Mouse (Mus musculus) midbrain, embryonic 11.5 days (tissue): ENCODE results near the gene Prph. TPM values are rescaled to one million over a fixed set of nuclear protein-coding genes. Genes with fewer than 3 reads are reported as not detected.
"Not testable (repeated sequence)": the region's sequence is repeated elsewhere in the genome, so short reads cannot be mapped to it uniquely, and the experiment has no call there.

Source experiments
- ATAC-seq: fragments of 200-750 bp; cut with Nextera tagmentation; 2 replicates; pipeline ENCODE4 v1.8.0; 2017; ENCODE audit warnings: moderate TSS enrichment, moderate library complexity; ENCODE audit not compliant: low FRiP score
- DNase-seq: peaks from one replicate; pipeline ENCODE4 v3.0.0; 2015; ENCODE audit warnings: low spot score; ENCODE audit errors: missing footprints
- H3K27ac ChIP-seq: fragments of 300-500 bp; sonication (generic); 2 replicates; pipeline ENCODE4 v1.5.1; 2014; ENCODE audit warnings: low read depth, low read length
- H3K27me3 ChIP-seq: fragments of 300-500 bp; sonication (generic); 2 replicates; pipeline ENCODE4 v1.6.1; 2014; ENCODE audit warnings: mild to moderate bottlenecking, low read length, moderate library complexity, mixed read lengths; ENCODE audit not compliant: control insufficient read depth, insufficient read depth
- H3K36me3 ChIP-seq: fragments of 300-500 bp; sonication (generic); 2 replicates; pipeline ENCODE4 v1.6.1; 2014; ENCODE audit warnings: mild to moderate bottlenecking, low read length, moderate library complexity, mixed read lengths; ENCODE audit not compliant: control insufficient read depth, insufficient read depth
- H3K4me1 ChIP-seq: fragments of 300-500 bp; sonication (generic); 2 replicates; pipeline ENCODE4 v1.6.1; 2014; ENCODE audit warnings: low read length; ENCODE audit not compliant: control insufficient read depth, insufficient read depth
- H3K4me2 ChIP-seq: fragments of 300-500 bp; sonication (generic); 2 replicates; pipeline ENCODE4 v1.6.1; 2014; ENCODE audit warnings: mild to moderate bottlenecking, moderate library complexity
- H3K4me3 ChIP-seq: fragments of 300-500 bp; sonication (generic); 2 replicates; pipeline ENCODE4 v1.5.1; 2014; ENCODE audit warnings: low read depth, low read length
- H3K9ac ChIP-seq: fragments of 300-500 bp; sonication (generic); 2 replicates; pipeline ENCODE4 v1.6.1; 2014; ENCODE audit warnings: low read length
- H3K9me3 ChIP-seq: fragments of 300-500 bp; sonication (generic); 2 replicates; pipeline ENCODE4 v1.6.1; 2016; ENCODE audit warnings: low read length; ENCODE audit not compliant: control insufficient read depth
- WGBS: fragments of 180-500 bp; shearing (Covaris S2); extraction: QIAGEN DNeasy Blood & Tissue Kit; methylation state at CpG from one replicate; pipeline ENCODE4 v1.1.7; 2014; 5-methylcytosine and 5-hydroxymethylcytosine counted together
- polyA plus RNA-seq: library from polyadenylated mRNA; unstranded; fragments of >200 nt; fragmentation: Nextera tagmentation; extraction: Ambion mirVana; gene quantifications from 2 replicates; pipeline ENCODE4 v1.2.1, GENCODE M21; 2014

Prph gene
- polyA plus RNA-seq, 1 experiment from 2014 or later = 3.6 TPM

DNA sequence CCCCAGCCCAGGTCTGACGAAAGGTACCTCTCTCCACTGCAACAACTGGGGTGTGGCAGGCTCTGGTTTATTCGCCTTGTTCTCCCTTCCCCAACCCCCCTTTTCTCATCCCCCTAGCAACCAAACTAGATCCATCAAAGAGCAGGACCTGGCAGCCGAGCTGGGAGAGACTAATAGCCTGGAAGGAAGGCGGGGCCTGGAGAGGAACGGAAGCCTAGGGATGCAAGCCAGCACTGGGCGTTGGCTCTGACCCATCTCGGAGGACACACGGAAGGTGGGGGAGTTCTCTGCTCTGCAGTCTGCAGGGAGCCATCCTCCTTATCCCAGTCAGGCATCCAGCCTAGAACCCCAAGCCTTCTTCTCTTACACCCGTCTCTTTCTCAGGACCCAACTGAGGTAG lies 1.6 kb upstream of the Prph start:
- Histone ChIP-seq H3K36me3 (no peaks in the 10 kb centered on the region), H3K9me3 (no peaks in the 10 kb centered on the region), H3K27ac (no peak overlapping the region), H3K4me3 (no peak overlapping the region), H3K4me2 (no peak overlapping the region), H3K4me1 (peaks cover 6% of the 10 kb centered on the region), H3K27me3 (peaks cover 48% of the 10 kb centered on the region), H3K9ac (no peak overlapping the region)
- DNase-seq = no peak
- no peak for ATAC-seq
- WGBS = 12% methylated on average over 9 of the region's 9 CpGs

GRCm38 (mm10) chr15:99055511-99055961 lies 562 bp downstream of the Prph start:
- 0% methylated on average over 34 of the region's 37 CpGs for WGBS
- Histone ChIP-seq H3K4me3 (peak overlapping the region; percentile 27), H3K27ac (no peak overlapping the region), H3K4me2 (peak overlapping the region; percentile 34), H3K27me3 (peaks cover 51% of the 10 kb centered on the region), H3K36me3 (no peaks in the 10 kb centered on the region), H3K9me3 (no peaks in the 10 kb centered on the region), H3K9ac (peak overlapping the region; percentile 14; the same call in 1 of the 2 replicates), H3K4me1 (peaks cover 6% of the 10 kb centered on the region)
- ATAC-seq (0 out of 2 replicates have a peak, but pooled peaks have one; percentile 46), DNase-seq (peak; percentile 93)

GRCm38 (mm10) chr15:99056332-99056731 lies 1.4 kb downstream of the Prph start:
- Histone ChIP-seq H3K4me1 (peaks cover 6% of the 10 kb centered on the region), H3K9ac (no peak overlapping the region), H3K36me3 (no peaks in the 10 kb centered on the region), H3K4me2 (peak overlapping the region; percentile 34; the same call in 1 of the 2 replicates), H3K4me3 (no peak overlapping the region), H3K27ac (no peak overlapping the region), H3K27me3 (peaks cover 51% of the 10 kb centered on the region), H3K9me3 (no peaks in the 10 kb centered on the region)
- ATAC-seq (no peak), DNase-seq (peak; percentile 94)
- 9% methylated on average over 14 of the region's 14 CpGs for WGBS

- no peaks in the 10 kb centered on the region for H3K27me3 ChIP-seq
- no peaks in the 10 kb centered on the region for H3K4me1 ChIP-seq
- no peaks in the 10 kb centered on the region for H3K36me3 ChIP-seq
- H3K4me2 ChIP-seq = no peak overlapping the region
- H3K4me3 ChIP-seq = no peak overlapping the region
- H3K9ac ChIP-seq = no peak overlapping the region
- no peaks in the 10 kb centered on the region for H3K9me3 ChIP-seq
- WGBS = 83% methylated on average over 12 of the region's 12 CpGs
- DNase-seq (no peak), ATAC-seq (no peak)
- H3K27ac ChIP-seq = no peak overlapping the region
Observed at GRCm38 (mm10) chr15:99065557-99066165, 10.7 kb downstream of the Prph start.

- ATAC-seq (no peak), DNase-seq (no peak)
- no peaks in the 10 kb centered on the region for H3K27me3 ChIP-seq
- 96% methylated on average over 1 of the region's 1 CpGs for WGBS
- peaks cover 13% of the 10 kb centered on the region for H3K4me1 ChIP-seq
- no peak overlapping the region for H3K4me2 ChIP-seq
- H3K9me3 ChIP-seq = no peaks in the 10 kb centered on the region
- H3K36me3 ChIP-seq = no peaks in the 10 kb centered on the region
- H3K27ac ChIP-seq = no peak overlapping the region
- no peak overlapping the region for H3K4me3 ChIP-seq
- no peak overlapping the region for H3K9ac ChIP-seq
Observed at GRCm38 (mm10) chr15:99071988-99072387, 17.0 kb downstream of the Prph start.

- DNase-seq = no peak
- H3K27me3 ChIP-seq = no peaks in the 10 kb centered on the region
- H3K4me3 ChIP-seq = peak within 1 kb of the TSS; percentile 67
- ATAC-seq = peak; percentile 62
- WGBS = 26% methylated on average over 9 of the region's 9 CpGs
- peaks cover 13% of the 10 kb centered on the region for H3K4me1 ChIP-seq
- H3K27ac ChIP-seq = peak within 1 kb of the TSS; percentile 92
- peak within 1 kb of the TSS; percentile 72 for H3K4me2 ChIP-seq
- no peaks in the 10 kb centered on the region for H3K9me3 ChIP-seq
- H3K36me3 ChIP-seq = peaks cover 8% of the 10 kb centered on the region
- H3K9ac ChIP-seq = peak within 1 kb of the TSS; percentile 88
Observed at GRCm38 (mm10) chr15:99074019-99074599, 19.1 kb downstream of the Prph start, which contains the start of gene Troap. Gene Troap (plus strand): TSS chr15:99074575.

GRCm38 (mm10) chr15:99074600-99075333 lies 19.8 kb downstream of the Prph start:
- Histone ChIP-seq H3K27ac (peak overlapping the region; percentile 92), H3K9ac (peak overlapping the region; percentile 88), H3K36me3 (peaks cover 8% of the 10 kb centered on the region), H3K4me3 (peak overlapping the region; percentile 67), H3K9me3 (no peaks in the 10 kb centered on the region), H3K27me3 (no peaks in the 10 kb centered on the region), H3K4me1 (peaks cover 13% of the 10 kb centered on the region), H3K4me2 (peak overlapping the region; percentile 72)
- WGBS = under 1% methylated on average over 44 of the region's 44 CpGs
- DNase-seq (peak; percentile 99), ATAC-seq (peak; percentile 98)

- WGBS = 98% methylated on average over 3 of the region's 3 CpGs
- not testable (repeated sequence) for H3K9me3 ChIP-seq
- peak overlapping the region; percentile 67; the same call in 1 of the 2 replicates for H3K4me3 ChIP-seq
Observed at GRCm38 (mm10) chr15:99076011-99076410, 21.0 kb downstream of the Prph start.

More at GRCm38 (mm10) chr15:99076011-99076410, 21.0 kb downstream of the Prph start:
- Histone ChIP-seq H3K9ac (peak overlapping the region; percentile 88), H3K4me1 (peaks cover 13% of the 10 kb centered on the region), H3K4me2 (peak overlapping the region; percentile 72)
- H3K27ac ChIP-seq, H3K36me3 ChIP-seq, ATAC-seq, DNase-seq, H3K27me3 ChIP-seq: not testable (repeated sequence)
